Mouse (Mus musculus): ENCODE measurements at regions not wholly inside any gene's neighbourhood (a gene's known extent, or its start where the extent isn't known, plus 50 kb on each side); places are given as distances from the start of the nearest gene placed in this dataset.

- Histone ChIP-seq H3K27ac (ENCODE audit: insufficient read depth, low read length) (0 out of 2 replicates have a peak overlapping the region, but pooled peaks have one; percentile 21), H3K4me1 (ENCODE audit: control insufficient read depth, insufficient read depth, low read length) (peaks cover 3% of the 10 kb centered on the region), H3K4me3 (ENCODE audit: insufficient read depth, low read length) (no peak overlapping the region)
- TF ChIP-seq POLR2A (IDR thresholded peaks at IDR 0.05; ENCODE audit: extremely low read depth, insufficient read depth, low read length) = no peak
Measured at GRCm38 (mm10) chr6:32739162-32739745, 151.3 kb upstream of the Plxna4 start.

- H3K4me3 ChIP-seq (ENCODE audit: insufficient read depth, low read length) = no peak overlapping the region
- H3K27ac ChIP-seq (ENCODE audit: insufficient read depth, low read length) = no peak overlapping the region
- no peaks in the 10 kb centered on the region for H3K4me1 ChIP-seq (ENCODE audit: control insufficient read depth, insufficient read depth, low read length)
- TF ChIP-seq POLR2A (IDR thresholded peaks at IDR 0.05; ENCODE audit: extremely low read depth, insufficient read depth, low read length) = no peak
- TF ChIP-seq CTCF (IDR thresholded peaks at IDR 0.05; ENCODE audit: extremely low read depth, insufficient read depth, low read length) = no peak
Measured at GRCm38 (mm10) chr6:32728706-32729105, 140.7 kb upstream of the Plxna4 start.

- Histone ChIP-seq H3K4me3 (ENCODE audit: insufficient read depth, low read length) (no peak overlapping the region), H3K4me1 (ENCODE audit: control insufficient read depth, insufficient read depth, low read length) (no peaks in the 10 kb centered on the region), H3K27ac (ENCODE audit: insufficient read depth, low read length) (no peak overlapping the region)
- TF ChIP-seq POLR2A (IDR thresholded peaks at IDR 0.05; ENCODE audit: extremely low read depth, insufficient read depth, low read length) (no peak), CTCF (IDR thresholded peaks at IDR 0.05; ENCODE audit: extremely low read depth, insufficient read depth, low read length) (no peak)
Measured at GRCm38 (mm10) chr6:32726571-32726970, 138.6 kb upstream of the Plxna4 start.

GRCm38 (mm10) chr6:32717860-32718259 lies 129.9 kb upstream of the Plxna4 start:
- no peak overlapping the region for H3K27ac ChIP-seq (ENCODE audit: insufficient read depth, low read length)
- H3K4me1 ChIP-seq (ENCODE audit: control insufficient read depth, insufficient read depth, low read length) = 0 out of 2 replicates have a peak, but pooled peaks cover 2% of the 10 kb centered on the region
- TF ChIP-seq POLR2A (IDR thresholded peaks at IDR 0.05; ENCODE audit: extremely low read depth, insufficient read depth, low read length) (no peak), CTCF (IDR thresholded peaks at IDR 0.05; ENCODE audit: extremely low read depth, insufficient read depth, low read length) (no peak)
- H3K4me3 ChIP-seq (ENCODE audit: insufficient read depth, low read length) = no peak overlapping the region

- H3K27ac ChIP-seq (ENCODE audit: insufficient read depth, low read length) = no peak overlapping the region
- TF ChIP-seq POLR2A (IDR thresholded peaks at IDR 0.05; ENCODE audit: extremely low read depth, insufficient read depth, low read length) = no peak
- no peak for TF ChIP-seq CTCF (IDR thresholded peaks at IDR 0.05; ENCODE audit: extremely low read depth, insufficient read depth, low read length)
- H3K4me3 ChIP-seq (ENCODE audit: insufficient read depth, low read length) = no peak overlapping the region
- 0 out of 2 replicates have a peak, but pooled peaks cover 2% of the 10 kb centered on the region for H3K4me1 ChIP-seq (ENCODE audit: control insufficient read depth, insufficient read depth, low read length)
Measured at GRCm38 (mm10) chr6:32715137-32715536, 127.1 kb upstream of the Plxna4 start.

GRCm38 (mm10) chr6:32710208-32710607 lies 122.2 kb upstream of the Plxna4 start:
- no peak overlapping the region for H3K27ac ChIP-seq (ENCODE audit: insufficient read depth, low read length)
- no peak for TF ChIP-seq POLR2A (IDR thresholded peaks at IDR 0.05; ENCODE audit: extremely low read depth, insufficient read depth, low read length)
- TF ChIP-seq CTCF (IDR thresholded peaks at IDR 0.05; ENCODE audit: extremely low read depth, insufficient read depth, low read length) = no peak
- peaks cover 2% of the 10 kb centered on the region for H3K4me1 ChIP-seq (ENCODE audit: control insufficient read depth, insufficient read depth, low read length)
- no peak overlapping the region for H3K4me3 ChIP-seq (ENCODE audit: insufficient read depth, low read length)

GRCm38 (mm10) chr6:32709566-32709965 lies 121.6 kb upstream of the Plxna4 start:
- TF ChIP-seq CTCF (IDR thresholded peaks at IDR 0.05; ENCODE audit: extremely low read depth, insufficient read depth, low read length) = no peak
- no peak for TF ChIP-seq POLR2A (IDR thresholded peaks at IDR 0.05; ENCODE audit: extremely low read depth, insufficient read depth, low read length)
- H3K4me1 ChIP-seq (ENCODE audit: control insufficient read depth, insufficient read depth, low read length) = peaks cover 2% of the 10 kb centered on the region
- no peak overlapping the region for H3K4me3 ChIP-seq (ENCODE audit: insufficient read depth, low read length)
- H3K27ac ChIP-seq (ENCODE audit: insufficient read depth, low read length) = no peak overlapping the region

GRCm38 (mm10) chr6:32707417-32707816 lies 119.4 kb upstream of the Plxna4 start:
- TF ChIP-seq CTCF (IDR thresholded peaks at IDR 0.05; ENCODE audit: extremely low read depth, insufficient read depth, low read length) (no peak), POLR2A (IDR thresholded peaks at IDR 0.05; ENCODE audit: extremely low read depth, insufficient read depth, low read length) (no peak)
- Histone ChIP-seq H3K27ac (ENCODE audit: insufficient read depth, low read length) (no peak overlapping the region), H3K4me3 (ENCODE audit: insufficient read depth, low read length) (no peak overlapping the region), H3K4me1 (ENCODE audit: control insufficient read depth, insufficient read depth, low read length) (peaks cover 2% of the 10 kb centered on the region)

- TF ChIP-seq CTCF (IDR thresholded peaks at IDR 0.05; ENCODE audit: extremely low read depth, insufficient read depth, low read length) (no peak), POLR2A (IDR thresholded peaks at IDR 0.05; ENCODE audit: extremely low read depth, insufficient read depth, low read length) (no peak)
- Histone ChIP-seq H3K4me1 (ENCODE audit: control insufficient read depth, insufficient read depth, low read length) (peaks cover 2% of the 10 kb centered on the region), H3K4me3 (ENCODE audit: insufficient read depth, low read length) (no peak overlapping the region), H3K27ac (ENCODE audit: insufficient read depth, low read length) (no peak overlapping the region)
Measured at GRCm38 (mm10) chr6:32706376-32706775, 118.4 kb upstream of the Plxna4 start.

GRCm38 (mm10) chr6:32703466-32703865 lies 115.5 kb upstream of the Plxna4 start:
- Histone ChIP-seq H3K4me1 (ENCODE audit: control insufficient read depth, insufficient read depth, low read length) (peaks cover 4% of the 10 kb centered on the region), H3K4me3 (ENCODE audit: insufficient read depth, low read length) (no peak overlapping the region), H3K27ac (ENCODE audit: insufficient read depth, low read length) (no peak overlapping the region)
- no peak for TF ChIP-seq CTCF (IDR thresholded peaks at IDR 0.05; ENCODE audit: extremely low read depth, insufficient read depth, low read length)
- no peak for TF ChIP-seq POLR2A (IDR thresholded peaks at IDR 0.05; ENCODE audit: extremely low read depth, insufficient read depth, low read length)
